Mouse (Mus musculus) heart, embryonic 12.5 days (tissue): ENCODE measurements around the gene Sapcd1. TPM values are rescaled to one million over a fixed set of nuclear protein-coding genes. Genes with fewer than 3 reads are reported as not detected.
"Not testable (repeated sequence)": the region's sequence is repeated elsewhere in the genome, so short reads cannot be mapped to it uniquely, and the experiment has no call there.

Experiments used
- ATAC-seq: fragments of 200-750 bp; cut with Nextera tagmentation; 2 replicates; pipeline ENCODE4 v1.8.0; 2017; ENCODE audit warnings: moderate TSS enrichment, moderate library complexity; ENCODE audit not compliant: insufficient number of reproducible peaks, low FRiP score
- H3K27ac ChIP-seq: fragments of 300-500 bp; sonication (generic); 2 replicates; pipeline ENCODE4 v1.5.1; 2016; ENCODE audit warnings: mild to moderate bottlenecking, moderate library complexity; ENCODE audit not compliant: poor library complexity, severe bottlenecking
- H3K27me3 ChIP-seq: fragments of 300-500 bp; sonication (generic); replicated peaks from 2 replicates; pipeline ENCODE4 v1.6.1; 2016; ENCODE audit warnings: mild to moderate bottlenecking, moderate library complexity
- H3K36me3 ChIP-seq: fragments of 300-500 bp; sonication (generic); 2 replicates; pipeline ENCODE4 v1.6.1; 2016; ENCODE audit warnings: mild to moderate bottlenecking, moderate library complexity
- H3K4me1 ChIP-seq: fragments of 300-500 bp; sonication (generic); replicated peaks from 2 replicates; pipeline ENCODE4 v1.6.1; 2016; ENCODE audit warnings: mild to moderate bottlenecking
- H3K4me2 ChIP-seq: fragments of 300-500 bp; sonication (generic); 2 replicates; pipeline ENCODE4 v1.6.1; 2016; ENCODE audit warnings: mild to moderate bottlenecking, moderate library complexity
- H3K4me3 ChIP-seq: fragments of 300-500 bp; sonication (generic); 2 replicates; pipeline ENCODE4 v1.5.1; 2016; ENCODE audit warnings: mild to moderate bottlenecking
- H3K9ac ChIP-seq: fragments of 300-500 bp; sonication (generic); 2 replicates; pipeline ENCODE4 v1.6.1; 2016; ENCODE audit warnings: mild to moderate bottlenecking, moderate library complexity
- H3K9me3 ChIP-seq: fragments of 300-500 bp; sonication (generic); replicated peaks from 2 replicates; pipeline ENCODE4 v1.6.1; 2016; ENCODE audit warnings: mild to moderate bottlenecking, moderate library complexity
- WGBS: fragments of 180-500 bp; shearing (Covaris S2); methylation state at CpG from one replicate; pipeline ENCODE4 v1.1.7; 2016; 5-methylcytosine and 5-hydroxymethylcytosine counted together
- polyA plus RNA-seq: library from polyadenylated mRNA; unstranded; fragments of >200 nt; fragmentation: Nextera tagmentation; extraction: Ambion mirVana; gene quantifications from 2 replicates; pipeline ENCODE4 v1.2.1, GENCODE M21; 2016

The Sapcd1 gene
- polyA plus RNA-seq, 1 experiment from 2014 or later = 2.4 TPM

DNA sequence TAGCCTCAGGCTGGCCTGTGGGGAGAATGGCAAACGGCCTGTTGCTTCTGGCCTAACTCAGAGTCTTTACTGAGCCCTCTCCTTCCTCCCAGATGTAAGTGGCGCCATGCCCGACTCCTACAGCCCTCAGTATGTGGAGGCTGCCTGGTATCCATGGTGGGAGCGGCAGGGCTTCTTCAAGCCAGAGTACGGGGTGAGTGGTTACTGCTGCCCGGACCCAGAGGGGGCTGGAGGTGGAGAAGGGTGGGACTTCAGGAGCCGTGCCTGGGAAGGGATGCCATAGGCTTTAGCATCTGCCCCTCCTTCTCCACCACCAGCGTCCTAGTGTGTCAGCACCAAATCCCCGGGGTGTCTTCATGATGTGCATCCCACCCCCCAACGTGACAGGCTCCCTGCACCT lies 22.7 kb downstream of the Sapcd1 start:
- Histone ChIP-seq H3K4me2 (no peak overlapping the region), H3K9ac (no peak overlapping the region), H3K36me3 (peaks cover 59% of the 10 kb centered on the region), H3K4me1 (peaks cover 17% of the 10 kb centered on the region), H3K9me3 (no peaks in the 10 kb centered on the region), H3K27me3 (no peaks in the 10 kb centered on the region), H3K4me3 (0 out of 2 replicates have a peak overlapping the region, but pooled peaks have one; percentile 0), H3K27ac (no peak overlapping the region)
- WGBS = 91% methylated on average over 10 of the region's 10 CpGs
- ATAC-seq = no peak

DNA sequence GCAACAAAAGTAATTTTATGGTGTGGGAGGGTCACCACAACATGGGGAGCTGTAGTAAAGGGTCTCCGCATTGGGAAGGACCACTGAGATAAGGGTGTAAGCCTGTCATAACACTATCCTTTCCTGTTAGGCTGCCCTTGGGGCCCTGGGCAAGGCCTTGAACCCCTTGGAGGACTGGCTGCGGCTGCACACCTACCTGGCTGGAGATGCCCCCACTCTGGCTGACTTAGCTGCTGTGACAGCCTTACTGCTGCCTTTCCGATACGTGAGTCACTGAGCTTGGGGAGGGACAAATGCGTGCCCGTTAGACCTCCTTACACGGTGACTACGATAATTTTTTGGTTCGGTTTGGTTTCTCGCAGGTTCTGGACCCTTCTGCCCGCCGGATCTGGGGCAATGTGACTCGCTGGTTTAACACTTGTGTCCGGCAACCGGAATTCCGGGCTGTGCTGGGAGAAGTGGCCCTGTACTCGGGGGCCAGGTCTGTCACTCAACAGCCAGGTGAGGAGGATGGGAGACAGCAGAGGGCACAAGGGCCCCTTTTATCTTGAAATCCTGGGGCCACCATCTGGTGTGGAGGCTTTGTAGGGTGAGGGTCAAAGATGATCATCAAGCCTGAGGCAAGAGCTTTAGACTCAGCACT lies 23.6 kb downstream of the Sapcd1 start:
- no peak for ATAC-seq
- Histone ChIP-seq H3K27me3 (no peaks in the 10 kb centered on the region), H3K4me1 (peaks cover 26% of the 10 kb centered on the region), H3K9ac (no peak overlapping the region), H3K4me2 (no peak overlapping the region), H3K27ac (no peak overlapping the region), H3K4me3 (no peak overlapping the region), H3K36me3 (peaks cover 50% of the 10 kb centered on the region), H3K9me3 (no peaks in the 10 kb centered on the region)
- WGBS = 89% methylated on average over 17 of the region's 17 CpGs

DNA sequence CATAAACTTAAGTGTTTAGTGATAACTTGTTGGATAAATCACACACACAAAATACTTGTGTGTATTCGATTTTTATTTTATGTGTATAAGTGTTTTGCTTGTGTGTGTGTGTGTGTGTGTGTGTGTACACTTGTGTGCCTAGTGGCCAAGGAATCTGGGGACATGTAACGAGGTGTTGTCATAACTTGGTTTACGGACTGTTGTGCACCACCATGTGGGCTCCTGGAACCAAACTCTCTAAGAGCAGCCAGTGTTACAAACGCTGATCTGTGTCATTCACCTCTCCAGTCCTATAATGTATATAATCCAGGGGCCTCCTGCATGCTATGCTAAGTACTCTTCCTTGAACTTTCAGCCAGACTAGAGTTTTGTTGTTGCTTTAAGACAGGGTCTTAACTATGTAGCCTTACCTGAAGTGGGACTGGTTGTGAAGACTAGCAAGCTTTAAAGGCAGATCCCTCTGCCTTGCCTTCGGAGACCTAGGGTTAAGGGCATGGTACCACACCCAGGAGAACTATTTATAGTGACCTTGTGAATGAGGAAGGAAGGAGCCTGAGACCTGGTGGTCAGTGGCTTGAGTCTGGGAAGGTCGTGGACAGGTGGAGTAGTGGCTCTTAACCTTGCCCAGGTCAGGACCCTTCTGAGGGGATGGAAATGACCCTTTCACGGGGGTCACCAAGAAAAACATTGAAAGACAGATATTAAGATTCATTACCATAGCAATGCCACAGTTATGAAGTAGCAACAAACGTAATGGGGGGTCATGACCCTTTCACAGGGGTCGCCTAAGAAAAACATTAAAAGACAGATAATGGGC lies 24.6 kb downstream of the Sapcd1 start:
- no peaks in the 10 kb centered on the region for H3K9me3 ChIP-seq
- WGBS = 62% methylated on average over 9 of the region's 9 CpGs
- peak overlapping the region; percentile 96 for H3K4me2 ChIP-seq
- H3K27me3 ChIP-seq = no peaks in the 10 kb centered on the region
- ATAC-seq = no peak
- H3K9ac ChIP-seq = no peak overlapping the region; the same call in 1 of the 2 replicates
- H3K4me3 ChIP-seq = peak overlapping the region; percentile 79; the same call in 1 of the 2 replicates
- peaks cover 35% of the 10 kb centered on the region for H3K4me1 ChIP-seq
- H3K36me3 ChIP-seq = peaks cover 44% of the 10 kb centered on the region
- no peak overlapping the region for H3K27ac ChIP-seq

DNA sequence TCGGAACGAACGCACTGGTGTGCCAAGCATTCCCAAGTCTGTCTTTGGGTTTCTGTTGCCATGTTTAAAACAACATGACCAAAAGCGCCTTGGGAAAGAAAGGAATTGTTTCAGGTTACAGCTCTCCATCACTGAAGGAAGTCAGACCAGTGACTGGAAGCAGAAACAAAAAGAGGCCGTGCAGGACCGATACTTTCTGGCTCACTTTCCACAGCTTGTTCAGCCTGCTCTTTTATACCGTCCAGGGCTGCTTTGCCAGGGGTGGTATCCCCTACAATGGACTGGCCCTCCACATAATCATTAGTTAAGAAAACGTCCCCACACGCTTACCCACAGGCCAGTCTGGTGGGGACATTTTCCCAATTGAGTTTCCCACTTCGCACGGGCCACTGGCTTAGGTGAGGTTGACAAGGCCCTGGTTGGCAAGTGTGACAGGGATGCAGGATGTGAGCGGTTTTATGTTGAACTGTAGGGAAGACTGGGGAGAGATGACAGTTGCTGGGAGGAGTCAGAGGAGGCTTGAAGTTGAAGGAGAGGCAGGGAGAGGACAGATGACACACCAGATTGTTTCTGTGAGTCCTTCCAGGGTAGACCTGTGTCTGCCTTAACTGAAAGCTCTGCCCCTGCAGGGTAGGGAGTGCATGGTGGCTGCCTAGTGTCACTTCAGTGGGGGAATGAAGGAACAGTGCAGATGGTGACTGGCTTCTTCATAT lies 25.5 kb downstream of the Sapcd1 start:
- Histone ChIP-seq H3K4me3 (peak overlapping the region; percentile 79), H3K36me3 (peaks cover 40% of the 10 kb centered on the region), H3K4me2 (peak overlapping the region; percentile 96), H3K4me1 (peaks cover 38% of the 10 kb centered on the region), H3K9ac (peak overlapping the region; percentile 96), H3K27ac (peak overlapping the region; percentile 95), H3K9me3 (no peaks in the 10 kb centered on the region), H3K27me3 (no peaks in the 10 kb centered on the region)
- ATAC-seq = no peak
- 10% methylated on average over 12 of the region's 12 CpGs for WGBS

DNA sequence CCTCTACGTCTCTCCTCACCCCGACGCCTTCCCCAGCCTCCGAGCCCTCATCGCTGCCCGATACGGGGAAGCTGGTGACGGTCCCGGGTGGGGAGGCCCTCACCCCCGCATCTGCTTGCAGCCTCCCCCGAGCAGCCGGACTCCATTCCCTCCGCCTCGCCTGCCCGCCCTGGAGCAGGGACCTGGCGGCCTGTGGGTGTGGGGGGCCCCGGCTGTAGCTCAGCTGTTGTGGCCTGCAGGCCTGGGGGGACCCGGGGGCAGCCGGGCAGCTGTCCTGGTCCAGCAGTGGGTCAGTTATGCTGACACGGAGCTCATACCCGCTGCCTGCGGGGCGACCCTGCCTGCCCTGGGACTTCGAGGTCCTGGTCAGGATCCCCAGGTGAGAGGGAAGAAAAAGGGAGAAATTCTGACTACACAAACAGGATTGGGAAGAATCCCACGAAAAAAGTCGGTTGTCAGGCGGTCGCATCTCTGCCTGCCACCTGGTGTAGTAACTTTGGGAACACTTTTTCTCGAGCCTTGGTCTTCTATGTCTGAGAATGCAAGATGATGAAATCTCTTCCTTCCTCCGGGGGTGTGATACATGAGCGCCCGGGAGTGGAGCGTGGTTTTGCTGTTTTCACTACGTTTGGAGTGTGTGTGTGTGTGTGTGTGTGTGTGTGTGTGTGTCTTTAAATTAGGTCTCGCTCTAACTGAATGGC lies 26.2 kb downstream of the Sapcd1 start:
- under 1% methylated on average over 35 of the region's 35 CpGs for WGBS
- ATAC-seq = peak; percentile 19; the same call in 1 of the 2 replicates
- H3K36me3 ChIP-seq = peaks cover 35% of the 10 kb centered on the region

DNA sequence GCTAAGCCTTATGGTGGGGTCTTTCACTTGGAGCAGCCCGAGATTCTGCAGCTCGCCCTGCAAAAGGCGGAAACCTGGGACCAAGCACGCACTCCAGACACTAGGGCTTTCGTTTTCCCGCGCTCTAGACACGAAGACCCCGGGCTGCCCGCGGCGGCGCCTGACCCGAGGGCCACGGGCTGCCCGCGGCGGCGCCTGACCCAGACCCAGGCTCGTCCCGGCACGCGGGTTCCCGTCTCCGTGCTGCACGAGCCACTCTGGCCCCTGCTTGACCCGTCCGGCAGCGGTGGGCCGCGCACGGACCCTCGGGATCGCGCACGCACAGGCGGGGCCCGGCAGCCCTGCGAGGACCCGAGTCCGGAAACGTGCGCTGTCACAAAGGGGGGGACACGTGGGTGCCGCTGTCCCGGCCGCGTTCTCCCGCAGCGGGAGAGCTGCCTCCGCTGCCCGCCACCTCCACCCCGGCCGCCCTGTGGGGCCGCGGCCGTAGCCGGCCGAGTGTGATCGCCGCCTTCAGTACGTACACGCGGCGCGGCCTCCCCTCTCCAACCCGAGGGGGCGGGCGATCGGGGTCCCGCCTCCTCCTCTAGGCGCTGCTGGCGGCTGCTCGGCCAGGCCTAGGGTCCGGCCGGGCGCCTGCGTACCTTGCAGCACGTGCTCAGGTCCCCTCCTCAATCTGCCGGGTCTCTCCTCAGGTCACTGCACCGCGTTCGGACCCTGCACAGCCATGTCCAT lies 26.9 kb downstream of the Sapcd1 start, which contains the start of gene Vars:
TSS of gene Vars (plus strand) at position 271 of the 735 bp plus-strand sequence.
- Histone ChIP-seq H3K4me2 (peak within 1 kb of the TSS; percentile 96), H3K4me1 (peaks cover 46% of the 10 kb centered on the region), H3K9me3 (no peaks in the 10 kb centered on the region), H3K36me3 (peaks cover 31% of the 10 kb centered on the region), H3K27ac (peak within 1 kb of the TSS; percentile 95), H3K27me3 (no peaks in the 10 kb centered on the region), H3K9ac (peak within 1 kb of the TSS; percentile 96), H3K4me3 (peak within 1 kb of the TSS; percentile 79)
- WGBS = under 1% methylated on average over 69 of the region's 83 CpGs
- peak; percentile 89 for ATAC-seq

More for the DNA sequence above, 26.2 kb downstream of the Sapcd1 start:
- Histone ChIP-seq H3K27me3 (no peaks in the 10 kb centered on the region), H3K9ac (peak overlapping the region; percentile 96), H3K27ac (peak overlapping the region; percentile 95), H3K9me3 (no peaks in the 10 kb centered on the region), H3K4me1 (peaks cover 41% of the 10 kb centered on the region), H3K4me2 (peak overlapping the region; percentile 96), H3K4me3 (peak overlapping the region; percentile 79)

DNA sequence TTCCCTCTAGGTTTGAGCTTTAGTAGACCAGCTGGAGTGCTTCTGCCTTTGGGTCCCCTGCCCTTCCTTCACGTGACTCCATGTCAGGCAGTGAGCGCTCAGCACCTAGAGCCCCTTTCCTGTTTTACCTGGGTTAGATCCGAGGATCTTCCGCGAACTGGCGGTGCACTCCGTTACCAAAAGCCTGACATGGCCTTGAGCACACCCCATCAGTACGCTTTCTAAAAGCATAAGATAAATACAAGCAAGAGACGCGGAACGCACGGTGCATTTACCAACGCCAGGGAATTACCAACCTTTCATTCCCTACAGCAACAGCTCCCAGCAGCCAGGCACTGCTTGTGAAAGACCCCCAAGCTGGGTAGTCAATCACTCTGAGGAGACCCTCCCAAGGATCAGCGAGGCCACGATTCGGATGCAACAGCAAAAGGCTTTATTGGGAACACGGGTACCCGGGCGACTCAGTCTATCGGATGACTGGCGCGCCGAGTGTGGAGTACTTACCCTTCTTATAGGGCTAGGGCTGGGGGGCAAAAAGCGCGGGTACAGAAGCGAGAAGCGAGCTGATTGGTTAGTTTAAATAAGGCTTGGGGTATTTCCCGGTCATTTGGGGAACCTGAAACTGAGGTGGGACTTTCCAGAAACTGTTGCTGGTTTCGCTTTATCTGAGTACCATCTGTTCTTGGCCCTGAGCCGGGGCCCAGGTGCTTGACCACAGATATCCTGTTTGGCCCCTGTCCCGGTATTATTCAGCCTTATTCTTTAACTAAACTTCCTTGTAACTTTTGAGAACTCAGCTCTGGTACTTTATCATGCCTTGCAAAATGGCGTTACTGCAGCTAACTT lies 27.7 kb downstream of the Sapcd1 start:
- Histone ChIP-seq H3K36me3 (peaks cover 27% of the 10 kb centered on the region), H3K4me2 (peak overlapping the region; percentile 96), H3K27ac (peak overlapping the region; percentile 95), H3K9ac (peak overlapping the region; percentile 96), H3K4me3 (peak overlapping the region; percentile 79), H3K4me1 (peaks cover 46% of the 10 kb centered on the region)
- WGBS = 22% methylated on average over 30 of the region's 32 CpGs
- H3K9me3 ChIP-seq, H3K27me3 ChIP-seq, ATAC-seq: not testable (repeated sequence)

DNA sequence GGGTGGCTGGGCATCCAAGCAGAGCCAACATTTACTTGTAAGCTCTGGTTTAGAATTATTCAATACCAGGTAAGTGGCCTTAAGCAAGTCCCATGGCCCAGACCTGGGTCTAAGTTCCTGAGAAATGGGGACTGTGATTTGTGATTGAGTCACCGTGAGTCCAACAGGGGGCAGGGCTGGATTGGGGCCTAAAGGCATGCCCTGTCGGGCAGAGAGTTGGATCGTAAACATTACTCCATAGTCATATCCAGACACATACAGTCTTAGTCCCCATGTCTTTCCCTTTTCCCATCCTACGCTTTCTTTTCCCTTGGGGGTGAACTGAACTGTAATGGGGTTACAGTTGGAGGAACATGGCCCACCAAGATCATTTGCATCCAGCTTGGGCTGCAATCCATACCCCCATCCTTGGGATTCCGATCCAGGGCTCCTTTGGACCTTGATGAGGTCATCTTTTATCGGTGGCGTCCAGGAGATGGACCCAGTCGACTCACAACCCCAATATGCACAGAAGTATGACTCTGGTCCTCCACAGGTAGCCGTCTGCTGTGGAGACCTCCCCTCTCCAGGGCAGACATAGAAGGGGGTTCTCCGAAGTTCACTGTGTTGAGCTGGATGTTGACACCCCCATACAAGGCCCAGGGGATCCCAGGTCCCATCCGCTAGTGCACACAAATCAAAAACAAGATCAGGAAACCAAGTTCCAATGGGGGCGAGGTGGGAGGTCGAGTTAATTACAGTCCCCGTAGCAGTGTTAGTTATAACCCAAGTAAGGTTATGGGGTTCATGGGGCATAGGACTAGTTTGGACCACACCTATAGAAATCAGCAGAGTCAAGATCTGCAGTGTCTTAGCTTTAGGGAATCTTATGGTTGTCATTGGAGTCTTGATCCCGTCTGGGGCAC lies 29.0 kb downstream of the Sapcd1 start:
- 92% methylated on average over 15 of the region's 15 CpGs for WGBS
- no peak for ATAC-seq
- peaks cover 15% of the 10 kb centered on the region for H3K36me3 ChIP-seq
- H3K4me2 ChIP-seq = peak overlapping the region; percentile 96
- no peak overlapping the region for H3K9ac ChIP-seq
- H3K4me3 ChIP-seq = peak overlapping the region; percentile 79
- H3K4me1 ChIP-seq = peaks cover 46% of the 10 kb centered on the region
- no peak overlapping the region for H3K27ac ChIP-seq
- H3K27me3 ChIP-seq = no peaks in the 10 kb centered on the region
- H3K9me3 ChIP-seq = no peaks in the 10 kb centered on the region

DNA sequence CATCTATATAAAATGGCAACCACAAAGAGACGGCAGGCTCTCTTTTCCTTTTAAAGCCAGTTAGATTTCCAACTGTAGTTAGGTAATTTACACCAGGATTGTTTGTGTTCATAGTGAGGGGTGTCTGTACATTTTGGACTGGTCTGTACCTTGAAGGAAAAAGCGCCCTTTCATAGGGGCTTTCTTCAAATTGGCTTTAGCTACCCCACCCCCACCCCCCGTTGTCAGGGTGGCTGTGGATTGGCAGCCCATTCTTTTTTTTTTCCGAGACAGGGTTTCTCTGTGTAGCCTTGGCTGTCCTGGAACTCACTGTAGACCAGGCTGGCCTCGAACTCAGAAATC lies 30.7 kb downstream of the Sapcd1 start:
- Histone ChIP-seq H3K4me2 (no peak overlapping the region), H3K4me1 (peaks cover 31% of the 10 kb centered on the region), H3K9ac (no peak overlapping the region), H3K27me3 (no peaks in the 10 kb centered on the region), H3K4me3 (no peak overlapping the region), H3K27ac (no peak overlapping the region), H3K9me3 (no peaks in the 10 kb centered on the region), H3K36me3 (peaks cover 15% of the 10 kb centered on the region)
- no peak for ATAC-seq
- WGBS = 92% methylated on average over 5 of the region's 5 CpGs
